Mouse (Mus musculus): ENCODE measurements at regions not wholly inside any gene's neighbourhood (a gene's known extent, or its start where the extent isn't known, plus 50 kb on each side); places are given as distances from the start of the nearest gene placed in this dataset.

- no peak for TF ChIP-seq EP300 (IDR thresholded peaks at IDR 0.05; ENCODE audit: low read depth)
- no peak for TF ChIP-seq CTCF (IDR thresholded peaks at IDR 0.05; ENCODE audit: low read depth)
Measured at GRCm38 (mm10) chr13:16465812-16466211, 454.2 kb downstream of the Inhba start.
